Comparison of ENCODE assay signal across 13 mouse cellular contexts in genomic region chr6:128279099-128279498, GRCm38 (mm10).
"Had no signal": no experiment of that assay in that cellular context is flagged by ENCODE, and none has a peak within 500 bp of the region (broad histone marks: within the 10 kb centered on the region; RNA-seq: fewer than 3 reads in every experiment).

No protein-coding gene starts in this region.

- H3K27me3 ChIP-seq: limb, embryonic 12.5 days; stomach, embryonic 15.5 days had no signal

- H3K9ac ChIP-seq: limb, embryonic 12.5 days; liver, embryonic 14.5 days; midbrain, embryonic 13.5 days; neural tube, embryonic 13.5 days; stomach, embryonic 15.5 days had no signal

- DNase-seq: kidney, postnatal 36 days; layer of hippocampus, adult 9-11 months; layer of hippocampus, postnatal 36 days; lung, adult 18-20 months; retina, postnatal 1 day; right cerebral cortex, postnatal 4 days; thymus, adult 2 months; thymus, postnatal 25 days had no signal

- H3K4me3 ChIP-seq: limb, embryonic 12.5 days; midbrain, embryonic 13.5 days; neural tube, embryonic 13.5 days; stomach, embryonic 15.5 days had no signal

- H3K9me3 ChIP-seq: limb, embryonic 12.5 days; midbrain, embryonic 13.5 days; neural tube, embryonic 13.5 days; stomach, embryonic 15.5 days had no signal

- H3K27ac ChIP-seq: liver, embryonic 14.5 days; midbrain, embryonic 13.5 days; neural tube, embryonic 13.5 days; stomach, embryonic 15.5 days had no signal

- H3K36me3 ChIP-seq: limb, embryonic 12.5 days; midbrain, embryonic 13.5 days; neural tube, embryonic 13.5 days; stomach, embryonic 15.5 days had no signal

- H3K4me2 ChIP-seq: limb, embryonic 12.5 days; midbrain, embryonic 13.5 days; neural tube, embryonic 13.5 days; stomach, embryonic 15.5 days had no signal

- ATAC-seq: midbrain, embryonic 13.5 days had no signal
